In genomic region chr13:35499776-35500175, GRCm38 (mm10) we compare ENCODE assay signal across 13 mouse cellular contexts.
"Had no signal": no experiment of that assay in that cellular context is flagged by ENCODE, and none has a peak within 500 bp of the region (broad histone marks: within the 10 kb centered on the region; RNA-seq: fewer than 3 reads in every experiment).

No protein-coding gene starts in this region.

- H3K27me3 ChIP-seq: limb, embryonic 15.5 days; liver, embryonic 12.5 days; neural tube, embryonic 15.5 days had no signal

- H3K4me3 ChIP-seq: limb, embryonic 15.5 days; liver, embryonic 12.5 days; midbrain, embryonic 10.5 days; myocyte; neural tube, embryonic 15.5 days had no signal

- H3K4me1 ChIP-seq: liver, embryonic 12.5 days had no signal

- H3K4me2 ChIP-seq: limb, embryonic 15.5 days; liver, embryonic 12.5 days; lung, embryonic 14.5 days; neural tube, embryonic 15.5 days had no signal

- H3K9ac ChIP-seq: limb, embryonic 15.5 days; liver, embryonic 12.5 days; lung, embryonic 14.5 days; neural tube, embryonic 15.5 days had no signal

- H3K27ac ChIP-seq: limb, embryonic 15.5 days; liver, embryonic 12.5 days; midbrain, embryonic 10.5 days; neural tube, embryonic 15.5 days had no signal

- H3K36me3 ChIP-seq: limb, embryonic 15.5 days; liver, embryonic 12.5 days; midbrain, embryonic 10.5 days; neural tube, embryonic 15.5 days had no signal

- ATAC-seq: liver, embryonic 12.5 days had no signal

- DNase-seq: kidney, adult 9 months; kidney, postnatal 10 days; lung, embryonic 14.5 days; lung, postnatal 10 days; lung, postnatal 4 days; midbrain, embryonic 14.5 days; right cerebral cortex, adult 18-20 months; right cerebral cortex, postnatal 25 days had no signal

- H3K9me3 ChIP-seq: limb, embryonic 15.5 days; liver, embryonic 12.5 days; midbrain, embryonic 10.5 days; neural tube, embryonic 15.5 days had no signal
